Mouse (Mus musculus) thymus, adult 2 months (tissue): ENCODE measurements around the gene Ndufs6. TPM values are rescaled to one million over a fixed set of nuclear protein-coding genes. Genes with fewer than 3 reads are reported as not detected.

Experiments used
- DNase-seq: peaks from one replicate; pipeline ENCODE4 v3.0.0; 2021
- H3K27ac ChIP-seq: fragments of 200-500 bp; 2 replicates; pipeline ENCODE4 v1.5.1; 2012; ENCODE audit warnings: low read length, control low read depth; ENCODE audit not compliant: control insufficient read depth, insufficient read depth
- H3K27me3 ChIP-seq: fragments of 200-500 bp; 2 replicates; pipeline ENCODE4 v1.6.1; 2012; ENCODE audit warnings: mild to moderate bottlenecking, low read length, moderate library complexity, mixed read lengths; ENCODE audit not compliant: control insufficient read depth, insufficient read depth
- H3K36me3 ChIP-seq: fragments of 200-500 bp; 2 replicates; pipeline ENCODE4 v1.6.1; 2012; ENCODE audit warnings: mild to moderate bottlenecking, low read length, moderate library complexity; ENCODE audit not compliant: control insufficient read depth, insufficient read depth
- H3K4me1 ChIP-seq: fragments of 200-500 bp; replicated peaks from 2 replicates; pipeline ENCODE4 v1.6.1; 2012; ENCODE audit warnings: low read length; ENCODE audit not compliant: control insufficient read depth, insufficient read depth
- H3K4me3 ChIP-seq: fragments of 200-500 bp; 2 replicates; pipeline ENCODE4 v1.5.1; 2012; ENCODE audit warnings: mild to moderate bottlenecking, low read length, control low read depth, moderate library complexity; ENCODE audit not compliant: control insufficient read depth, insufficient read depth
- CTCF ChIP-seq: fragments of 200-500 bp; IDR thresholded peaks from 2 replicates; pipeline ENCODE4 v1.5.1; 2012; ENCODE audit warnings: mild to moderate bottlenecking, control low read depth, low read length, moderate library complexity, borderline replicate concordance; ENCODE audit not compliant: control insufficient read depth, poor library complexity, insufficient read depth; ENCODE audit errors: extremely low read depth
- POLR2A ChIP-seq: fragments of 200-500 bp; IDR thresholded peaks from 2 replicates; pipeline ENCODE4 v1.6.1; 2012; ENCODE audit warnings: mild to moderate bottlenecking, low read length, control low read depth, moderate library complexity; ENCODE audit not compliant: control insufficient read depth, poor library complexity, insufficient read depth; ENCODE audit errors: extremely low read depth
- WGBS: fragments of 180-500 bp; shearing (Covaris S2); methylation state at CpG from one replicate; pipeline ENCODE4 v1.1.7; 2018; 5-methylcytosine and 5-hydroxymethylcytosine counted together
- polyA plus RNA-seq: library from polyadenylated mRNA; depleted of rRNA; stranded (reverse); fragments of >200 nt; gene quantifications from 2 replicates; pipeline ENCODE4 v1.2.3, GENCODE M21; 2012

Ndufs6 gene
- polyA plus RNA-seq, 1 experiment: 98.2 TPM

DNA sequence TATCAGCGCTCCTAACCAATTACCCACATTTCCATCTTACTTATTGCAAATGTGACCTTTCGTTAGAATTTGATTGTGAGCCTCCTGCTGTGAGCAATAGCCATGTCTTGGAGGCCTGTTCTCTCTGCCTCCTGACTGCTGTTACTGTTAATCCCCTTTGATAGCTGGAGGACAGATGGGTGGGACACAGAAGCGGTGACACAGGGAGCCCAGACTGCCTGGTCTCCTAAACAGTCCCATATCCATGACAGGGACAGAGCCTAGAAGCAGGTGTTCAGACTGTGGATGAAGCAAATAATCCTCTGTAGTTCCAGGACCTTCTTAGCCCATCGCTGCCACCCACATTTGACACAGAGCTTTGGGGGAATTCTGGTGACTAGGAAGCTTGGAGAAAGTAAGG, 21.9 kb downstream of the Ndufs6 start:
- DNase-seq: no peak
- no peak for TF ChIP-seq POLR2A
- TF ChIP-seq CTCF: no peak
- Histone ChIP-seq H3K27ac (no peak overlapping the region), H3K36me3 (no peaks in the 10 kb centered on the region), H3K4me1 (no peaks in the 10 kb centered on the region), H3K4me3 (no peak overlapping the region), H3K27me3 (no peaks in the 10 kb centered on the region; the same call in 1 of the 2 replicates)
- 92% methylated on average over 4 of the region's 4 CpGs for WGBS

DNA sequence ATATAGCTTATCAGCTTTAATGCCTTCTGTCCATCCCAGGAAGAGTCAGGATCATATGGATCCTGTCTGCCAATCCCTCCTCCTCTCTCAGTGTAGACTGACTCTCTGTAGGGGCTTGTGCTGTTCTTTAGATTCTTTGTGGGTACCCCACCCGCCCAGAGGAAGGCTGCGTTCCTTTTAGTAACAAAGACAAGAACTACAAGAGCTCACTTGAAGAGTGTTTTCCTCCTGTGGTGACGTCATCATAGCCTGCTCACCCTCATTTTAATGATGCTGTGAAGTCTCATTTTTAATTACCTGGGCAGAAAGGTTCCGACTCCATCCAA, 22.3 kb downstream of the Ndufs6 start:
- no peaks in the 10 kb centered on the region; the same call in 1 of the 2 replicates for H3K27me3 ChIP-seq
- H3K4me1 ChIP-seq: no peaks in the 10 kb centered on the region
- no peak overlapping the region for H3K4me3 ChIP-seq
- DNase-seq: no peak
- no peaks in the 10 kb centered on the region for H3K36me3 ChIP-seq
- TF ChIP-seq POLR2A: no peak
- TF ChIP-seq CTCF: no peak
- WGBS: 80% methylated on average over 4 of the region's 4 CpGs
- H3K27ac ChIP-seq: no peak overlapping the region

DNA sequence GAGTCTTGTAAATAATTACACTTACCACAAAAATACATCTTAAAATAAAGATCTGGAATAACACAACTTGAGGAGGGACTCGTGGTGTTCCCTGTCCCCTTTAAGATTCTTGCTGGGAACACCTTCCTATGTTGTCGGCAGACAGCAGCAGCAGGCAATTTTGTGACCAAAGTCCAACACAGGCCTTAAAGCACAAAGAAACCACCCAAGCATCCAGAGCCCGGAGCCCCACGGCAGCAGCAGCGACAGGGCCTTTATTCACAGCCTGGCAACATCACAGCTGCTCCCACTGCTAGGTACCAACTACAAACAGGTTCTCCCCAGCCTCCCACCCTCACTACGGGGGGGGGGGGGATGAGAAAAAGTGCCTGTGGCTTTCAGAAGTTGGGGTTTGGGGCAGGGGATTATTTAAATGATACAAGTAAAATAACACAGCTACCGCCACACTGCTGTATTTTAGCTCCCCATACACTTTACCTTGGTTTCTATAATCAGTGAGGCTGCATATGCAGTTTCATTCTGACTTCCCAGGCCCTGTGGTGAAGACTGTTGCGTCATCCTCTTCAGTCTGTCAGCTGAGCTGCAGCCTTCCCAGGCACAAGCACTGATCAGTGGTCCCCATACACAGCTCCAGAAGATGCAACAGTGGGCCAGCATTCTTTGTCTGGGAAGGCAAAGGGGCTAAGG, 22.8 kb downstream of the Ndufs6 start:
- 83% methylated on average over 8 of the region's 8 CpGs for WGBS
- TF ChIP-seq POLR2A (no peak), CTCF (no peak)
- no peaks in the 10 kb centered on the region; the same call in 1 of the 2 replicates for H3K27me3 ChIP-seq
- H3K4me1 ChIP-seq: no peaks in the 10 kb centered on the region
- no peak overlapping the region for H3K4me3 ChIP-seq
- H3K27ac ChIP-seq: no peak overlapping the region
- H3K36me3 ChIP-seq: no peaks in the 10 kb centered on the region
- DNase-seq: no peak

DNA sequence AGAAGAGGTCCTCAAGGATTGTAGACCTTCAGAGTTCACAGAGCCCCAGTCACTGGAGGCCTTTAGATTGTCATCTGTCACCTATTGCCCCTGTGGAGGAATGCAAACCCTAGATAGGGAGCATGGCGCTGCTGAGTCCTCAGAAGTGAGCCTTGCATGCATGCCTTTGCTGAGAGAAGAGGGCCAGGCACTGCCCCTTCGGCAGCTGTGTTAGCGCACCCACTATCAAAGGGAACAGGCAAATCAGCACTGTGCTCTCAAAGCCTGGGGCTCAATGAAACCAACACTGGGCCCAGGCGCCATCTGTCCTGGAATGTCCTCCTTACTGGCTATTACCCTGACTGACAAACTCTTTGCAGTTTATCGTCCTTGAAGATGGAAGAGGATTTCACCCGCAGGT, 23.6 kb downstream of the Ndufs6 start:
- no peaks in the 10 kb centered on the region for H3K4me1 ChIP-seq
- TF ChIP-seq CTCF: no peak
- TF ChIP-seq POLR2A: no peak
- no peaks in the 10 kb centered on the region; the same call in 1 of the 2 replicates for H3K27me3 ChIP-seq
- no peak overlapping the region for H3K4me3 ChIP-seq
- H3K27ac ChIP-seq: no peak overlapping the region
- DNase-seq: no peak
- 80% methylated on average over 6 of the region's 6 CpGs for WGBS
- H3K36me3 ChIP-seq: no peaks in the 10 kb centered on the region

DNA sequence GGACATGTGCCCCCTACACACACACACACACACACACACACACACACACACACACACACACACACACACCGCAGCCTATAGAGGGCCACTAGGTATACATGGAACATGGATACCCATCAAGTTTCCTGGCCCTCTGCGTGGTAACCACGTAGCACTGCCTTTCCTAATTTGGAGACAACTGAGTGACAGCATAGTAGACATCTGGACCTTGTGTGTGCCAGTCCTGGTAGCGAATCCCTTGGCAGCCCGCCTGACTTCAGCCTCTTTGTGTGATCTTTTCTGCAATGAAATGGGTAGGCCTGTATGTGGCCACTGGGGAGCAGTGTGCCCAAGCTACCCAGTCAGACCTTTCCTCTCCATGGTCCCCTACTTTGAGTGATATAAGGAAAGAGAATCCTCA, 29.0 kb downstream of the Ndufs6 start:
- Histone ChIP-seq H3K4me3 (no peak overlapping the region), H3K27me3 (no peaks in the 10 kb centered on the region), H3K4me1 (no peaks in the 10 kb centered on the region), H3K27ac (no peak overlapping the region), H3K36me3 (no peaks in the 10 kb centered on the region)
- TF ChIP-seq CTCF (no peak), POLR2A (no peak)
- no peak for DNase-seq
- 88% methylated on average over 5 of the region's 5 CpGs for WGBS

DNA sequence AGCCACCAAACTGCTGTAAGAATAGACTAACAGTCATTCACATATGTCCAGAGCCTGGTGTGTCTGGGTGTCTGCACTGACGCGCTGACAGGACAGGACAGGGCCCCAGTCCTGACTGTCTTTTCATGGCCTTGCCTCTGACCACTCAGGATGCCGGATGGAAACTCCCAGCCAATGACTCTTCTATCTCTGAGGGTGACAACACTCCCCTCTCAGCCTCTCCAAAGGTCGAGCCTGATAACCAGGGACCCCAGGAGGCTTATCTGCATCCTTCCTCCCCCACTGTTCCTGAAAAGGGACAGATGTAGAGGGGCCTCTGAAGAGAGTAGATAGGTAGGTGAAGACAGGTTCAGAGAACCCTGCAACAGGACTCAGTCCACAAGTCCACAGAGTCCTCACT, 29.6 kb downstream of the Ndufs6 start:
- Histone ChIP-seq H3K36me3 (no peaks in the 10 kb centered on the region), H3K27ac (no peak overlapping the region), H3K4me3 (no peak overlapping the region)

DNA sequence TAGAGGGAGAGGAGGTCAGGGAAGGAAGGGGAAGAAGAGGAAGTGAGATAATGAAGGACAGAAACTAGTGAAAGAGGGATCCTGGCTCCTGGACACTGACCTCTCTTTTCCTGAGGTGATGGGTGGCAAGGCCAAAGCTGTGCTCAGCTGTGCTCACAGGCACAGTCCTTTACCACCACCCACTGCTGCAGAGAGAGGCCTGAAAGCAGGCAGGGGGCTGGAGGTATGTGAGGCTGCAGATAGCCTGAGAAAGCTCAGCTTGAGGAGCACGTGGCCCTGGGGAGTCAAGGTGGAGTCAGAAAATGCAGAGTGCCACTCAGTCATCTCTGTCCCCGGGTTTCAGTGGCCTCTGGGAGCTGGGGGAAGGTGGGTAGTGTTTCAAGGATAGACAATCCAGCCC, 37.2 kb downstream of the Ndufs6 start:
- DNase-seq: no peak
- Histone ChIP-seq H3K4me3 (no peak overlapping the region), H3K36me3 (no peaks in the 10 kb centered on the region), H3K27me3 (no peaks in the 10 kb centered on the region), H3K27ac (no peak overlapping the region), H3K4me1 (no peaks in the 10 kb centered on the region)
- WGBS: 23% methylated on average over 2 of the region's 2 CpGs
- TF ChIP-seq POLR2A (no peak), CTCF (no peak)

More for the DNA sequence above, 29.6 kb downstream of the Ndufs6 start:
- Histone ChIP-seq H3K4me1 (no peaks in the 10 kb centered on the region), H3K27me3 (no peaks in the 10 kb centered on the region)
- TF ChIP-seq POLR2A (no peak), CTCF (no peak)
- DNase-seq: no peak
- 75% methylated on average over 4 of the region's 4 CpGs for WGBS
